Mouse (Mus musculus): Measurements from ENCODE around the gene Wrap53. TPM values are rescaled to one million over a fixed set of nuclear protein-coding genes. Genes with fewer than 3 reads are reported as not detected.
A peak's percentile ranks its signal among the peaks of the same experiment; 100 is the strongest.

Gene Wrap53
- total RNA-seq, 1 experiment from 2014 or later = 3.8 TPM

GRCm38 (mm10) chr11:69579128-69580017 is 682 bp downstream of the Wrap53 start:
- ATAC-seq (ENCODE audit: extremely low read depth, insufficient number of reproducible peaks, low FRiP score, poor library complexity, severe bottlenecking) = peak; percentile 70

DNA sequence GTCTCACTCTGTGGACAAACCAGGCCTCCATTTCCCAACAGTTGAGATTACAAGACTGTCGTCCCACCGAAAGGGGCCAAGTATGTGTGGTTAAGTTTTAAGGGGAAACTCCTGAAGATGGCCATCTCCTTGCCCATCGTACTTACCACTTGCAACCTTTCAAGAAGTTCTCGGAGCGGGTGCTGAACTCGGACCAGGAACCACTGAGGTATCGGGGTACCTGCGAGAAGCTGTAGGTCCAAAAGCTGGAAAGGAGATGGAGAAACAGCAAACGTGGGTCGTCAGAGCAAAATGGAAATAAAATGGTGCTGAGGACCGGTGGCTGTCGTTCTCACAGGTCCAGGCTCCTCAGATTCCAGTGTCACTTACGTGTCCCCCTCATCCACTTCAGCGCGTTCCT is 1.8 kb downstream of the Wrap53 start:
- no peak for ATAC-seq (ENCODE audit: extremely low read depth, insufficient number of reproducible peaks, low FRiP score, poor library complexity, severe bottlenecking)

DNA sequence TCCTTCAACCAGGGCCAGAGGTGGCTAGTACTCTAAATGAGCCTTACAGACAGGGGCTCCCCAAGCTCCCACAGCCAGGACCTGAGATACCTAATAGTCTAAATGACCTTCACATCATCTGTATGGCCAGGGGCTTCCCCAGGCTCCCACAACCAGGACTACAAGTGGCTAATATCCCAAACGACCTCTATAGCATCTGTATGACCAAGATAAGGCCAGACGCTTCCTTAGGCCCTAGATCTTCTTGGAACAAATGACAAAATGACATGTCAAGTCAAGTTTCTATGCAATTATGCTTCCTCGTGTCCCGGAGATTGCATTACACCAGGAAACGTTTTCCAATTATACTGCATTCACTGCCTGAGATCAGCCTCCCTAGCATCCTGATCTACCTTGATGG is 3.7 kb downstream of the Wrap53 start:
- ATAC-seq (ENCODE audit: extremely low read depth, insufficient number of reproducible peaks, low FRiP score, poor library complexity, severe bottlenecking) = no peak

DNA sequence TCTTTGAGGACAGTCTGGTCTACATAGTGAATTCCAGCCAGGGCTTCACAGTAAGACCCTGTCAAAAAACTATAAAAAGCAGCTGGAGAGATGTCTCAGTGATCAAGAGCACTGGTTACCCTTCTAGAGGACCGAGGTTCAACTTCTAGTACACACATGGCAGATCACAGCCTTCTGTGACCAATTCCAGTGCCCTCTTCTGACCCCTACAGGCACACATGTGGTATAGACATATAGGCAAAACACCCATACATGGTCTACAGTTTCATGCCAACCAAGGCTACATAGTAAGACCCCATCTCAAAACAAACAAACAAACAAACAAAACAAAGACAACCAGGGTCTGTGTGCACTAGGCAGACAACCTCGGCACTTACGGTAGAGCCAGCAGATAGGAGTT is 4.8 kb downstream of the Wrap53 start:
- no peak for ATAC-seq (ENCODE audit: extremely low read depth, insufficient number of reproducible peaks, low FRiP score, poor library complexity, severe bottlenecking)

DNA sequence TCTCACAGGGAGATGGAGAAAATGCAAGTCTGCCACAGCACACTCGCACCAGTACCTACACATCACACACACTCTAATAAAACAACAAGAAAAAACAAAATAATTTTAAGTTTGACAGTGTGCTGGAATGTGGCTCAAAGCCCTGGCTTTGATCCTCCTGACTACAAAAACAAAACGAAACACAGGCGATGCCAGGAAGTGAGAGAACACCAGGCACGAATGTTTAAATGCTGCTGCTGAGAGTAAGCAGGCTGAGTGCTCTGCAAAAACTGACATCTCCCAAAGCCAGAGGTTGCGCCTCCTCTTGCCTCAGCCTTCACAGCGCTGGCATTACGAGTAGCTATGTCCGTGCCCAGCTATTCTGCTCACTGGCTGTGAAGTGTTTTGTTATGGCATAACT is 14.9 kb downstream of the Wrap53 start:
- no peak for ATAC-seq (ENCODE audit: extremely low read depth, insufficient number of reproducible peaks, low FRiP score, poor library complexity, severe bottlenecking)

GRCm38 (mm10) chr11:69564391-69564790 is 15.7 kb downstream of the Wrap53 start:
- ATAC-seq (ENCODE audit: extremely low read depth, insufficient number of reproducible peaks, low FRiP score, poor library complexity, severe bottlenecking) = no peak

DNA sequence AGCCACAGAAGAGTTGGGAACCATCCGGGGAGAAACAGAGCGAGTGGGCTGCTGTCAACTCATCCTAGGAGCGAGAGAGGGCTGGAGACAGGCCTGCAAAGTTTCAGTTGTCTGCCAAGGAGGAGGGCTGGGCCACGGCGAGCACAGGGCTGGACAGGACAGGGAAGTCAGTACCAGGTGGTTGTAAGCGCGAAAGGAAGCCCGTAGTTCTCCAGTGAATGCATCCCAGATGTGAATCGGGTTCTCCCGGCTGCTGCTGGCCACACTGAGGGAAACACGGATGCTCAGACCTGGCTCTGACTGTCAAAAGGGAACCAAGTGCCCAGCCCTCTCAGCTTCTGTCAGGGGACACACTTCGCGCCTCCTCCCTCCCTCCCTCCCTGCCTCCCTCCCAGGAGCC is 16.7 kb downstream of the Wrap53 start:
- ATAC-seq (ENCODE audit: extremely low read depth, insufficient number of reproducible peaks, low FRiP score, poor library complexity, severe bottlenecking) = no peak

GRCm38 (mm10) chr11:69560896-69561854 is 18.9 kb downstream of the Wrap53 start:
- ATAC-seq (ENCODE audit: extremely low read depth, insufficient number of reproducible peaks, low FRiP score, poor library complexity, severe bottlenecking) = no peak

GRCm38 (mm10) chr11:69559851-69560765 is 19.9 kb downstream of the Wrap53 start, which contains the start of gene Efnb3:
TSS of gene Efnb3 (minus strand) at chr11:69560205.
- ATAC-seq (ENCODE audit: extremely low read depth, insufficient number of reproducible peaks, low FRiP score, poor library complexity, severe bottlenecking) = no peak

DNA sequence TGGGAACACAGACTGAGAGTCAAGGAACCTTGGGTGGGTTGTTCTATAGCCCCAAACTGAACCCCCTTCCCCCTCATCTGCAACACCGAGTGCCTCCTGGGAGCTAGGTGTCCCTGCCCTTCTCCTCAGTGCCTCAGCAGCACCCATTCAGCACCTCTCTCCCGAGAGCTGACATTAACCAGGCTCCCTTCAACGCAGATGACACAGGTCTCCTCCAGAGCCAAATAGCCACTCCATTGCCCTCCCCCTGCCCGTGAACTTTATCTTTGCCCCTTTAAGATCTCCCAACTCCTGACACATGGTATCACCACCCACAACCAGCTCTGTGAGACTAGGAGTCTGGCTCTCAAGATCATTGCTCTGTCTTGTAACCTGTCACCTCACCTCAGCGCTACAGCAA is 20.9 kb downstream of the Wrap53 start:
- no peak for ATAC-seq (ENCODE audit: extremely low read depth, insufficient number of reproducible peaks, low FRiP score, poor library complexity, severe bottlenecking)

GRCm38 (mm10) chr11:69558756-69559155 is 21.3 kb downstream of the Wrap53 start:
- no peak for ATAC-seq (ENCODE audit: extremely low read depth, insufficient number of reproducible peaks, low FRiP score, poor library complexity, severe bottlenecking)

DNA sequence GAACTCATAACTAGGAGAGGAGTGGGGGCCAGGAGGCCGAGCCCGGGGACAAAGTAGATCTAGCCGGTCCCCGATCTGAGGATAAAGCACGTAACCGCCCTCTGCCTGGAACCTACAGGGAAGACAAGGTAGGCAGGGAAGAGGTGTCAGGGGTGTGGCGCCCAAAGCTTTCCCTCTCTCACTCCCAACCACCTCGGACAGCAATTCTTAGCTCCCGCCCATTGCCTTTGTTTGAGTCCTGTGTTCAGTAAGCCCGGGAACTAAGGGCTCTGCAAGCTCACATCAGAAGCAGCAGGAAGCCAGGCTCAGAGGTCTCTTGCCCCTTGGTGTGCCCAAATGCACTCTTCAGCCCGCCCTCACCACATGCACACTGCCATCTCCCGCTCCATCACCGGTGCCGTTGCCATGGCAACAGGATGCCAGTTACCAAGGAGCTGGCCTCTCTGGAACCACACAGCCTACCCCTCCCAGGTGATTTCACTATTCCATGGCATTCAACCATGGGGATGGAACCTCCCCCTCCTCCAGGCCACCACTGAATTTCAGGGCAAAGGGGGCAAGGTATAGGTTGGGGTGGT is 22.6 kb downstream of the Wrap53 start:
- no peak for ATAC-seq (ENCODE audit: extremely low read depth, insufficient number of reproducible peaks, low FRiP score, poor library complexity, severe bottlenecking)

DNA sequence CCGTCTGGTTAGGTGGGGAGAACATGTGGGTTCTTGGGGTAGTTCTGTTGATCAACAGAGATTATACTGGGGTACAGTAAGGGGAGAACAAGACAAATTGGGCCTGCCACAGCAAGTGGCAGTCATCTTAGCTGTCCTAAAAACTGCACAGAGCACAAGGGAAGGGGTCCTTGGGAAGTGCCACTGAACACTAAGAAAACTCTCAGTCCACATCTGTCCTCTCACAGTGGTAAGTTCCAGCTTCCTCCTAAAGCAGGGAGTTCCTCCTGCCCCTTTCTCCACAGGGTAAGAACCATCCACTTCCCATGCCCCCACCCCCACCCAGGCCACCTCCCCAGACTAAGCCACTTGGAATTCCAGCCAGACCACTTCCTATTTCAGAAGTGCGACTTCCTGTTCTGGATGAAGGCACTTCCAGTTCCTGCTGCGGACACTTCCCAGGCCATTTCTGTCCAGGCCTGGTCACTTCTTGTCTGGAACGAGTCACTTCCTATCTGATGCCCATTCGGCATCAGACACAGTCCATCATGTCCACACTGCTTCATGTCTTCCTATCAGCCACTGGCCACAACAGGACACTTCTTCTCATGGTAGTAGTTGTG is 25.4 kb downstream of the Wrap53 start:
- ATAC-seq (ENCODE audit: extremely low read depth, insufficient number of reproducible peaks, low FRiP score, poor library complexity, severe bottlenecking) = no peak

DNA sequence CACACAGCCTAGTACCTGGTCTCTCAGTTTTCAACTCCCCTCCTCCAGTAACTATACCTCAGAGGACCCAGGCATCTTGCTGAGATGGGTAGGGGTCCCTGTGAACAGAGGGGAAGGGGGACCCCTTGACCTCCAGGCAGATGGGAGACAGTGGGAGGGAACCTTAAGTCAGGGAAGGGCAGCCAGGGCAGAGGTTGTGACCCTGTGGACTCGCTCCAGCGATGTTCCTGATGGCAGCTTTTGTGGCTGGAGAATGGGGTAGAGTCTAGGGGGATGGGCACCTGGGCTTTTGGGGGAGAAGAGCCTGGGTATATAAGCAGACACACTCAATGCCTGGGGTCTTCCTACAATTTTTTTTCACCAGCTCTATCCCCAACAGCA is 26.7 kb downstream of the Wrap53 start:
- no peak for ATAC-seq (ENCODE audit: extremely low read depth, insufficient number of reproducible peaks, low FRiP score, poor library complexity, severe bottlenecking)

DNA sequence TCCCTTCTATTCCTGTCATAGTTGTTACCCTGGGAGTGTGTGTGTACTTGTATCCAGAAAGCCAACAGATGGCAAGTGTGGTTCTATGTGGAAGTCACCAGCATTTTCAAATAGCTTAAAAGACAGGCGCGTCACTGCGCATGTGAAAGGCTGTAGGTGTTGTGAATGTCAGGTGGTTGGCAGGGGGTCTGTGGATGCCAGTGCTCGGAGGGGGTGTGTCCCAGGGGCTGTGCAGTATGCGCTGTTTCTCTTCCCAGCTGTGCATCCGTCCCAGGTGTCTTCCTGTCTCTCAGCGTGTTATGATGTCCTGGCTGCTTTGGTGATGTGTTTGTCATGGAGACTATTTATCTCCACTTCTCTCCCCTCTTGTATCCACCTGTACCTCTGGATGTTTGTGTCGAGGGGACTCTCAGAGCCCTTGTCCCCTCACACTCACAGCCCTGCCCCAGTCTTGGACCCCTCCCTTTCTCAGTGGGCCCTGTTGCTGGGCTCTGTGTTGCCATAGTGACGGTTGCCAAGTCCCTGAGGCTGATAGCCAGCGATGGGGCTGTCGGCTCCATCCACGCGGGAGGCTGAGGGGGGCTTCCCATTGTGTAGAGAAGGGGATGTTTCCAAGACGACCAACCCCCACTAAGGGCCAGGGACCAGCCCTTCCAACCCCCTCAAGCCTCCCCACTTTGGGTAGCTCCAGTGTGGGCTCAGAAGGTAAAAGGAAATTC is 27.3 kb downstream of the Wrap53 start:
- ATAC-seq (ENCODE audit: extremely low read depth, insufficient number of reproducible peaks, low FRiP score, poor library complexity, severe bottlenecking) = no peak

DNA sequence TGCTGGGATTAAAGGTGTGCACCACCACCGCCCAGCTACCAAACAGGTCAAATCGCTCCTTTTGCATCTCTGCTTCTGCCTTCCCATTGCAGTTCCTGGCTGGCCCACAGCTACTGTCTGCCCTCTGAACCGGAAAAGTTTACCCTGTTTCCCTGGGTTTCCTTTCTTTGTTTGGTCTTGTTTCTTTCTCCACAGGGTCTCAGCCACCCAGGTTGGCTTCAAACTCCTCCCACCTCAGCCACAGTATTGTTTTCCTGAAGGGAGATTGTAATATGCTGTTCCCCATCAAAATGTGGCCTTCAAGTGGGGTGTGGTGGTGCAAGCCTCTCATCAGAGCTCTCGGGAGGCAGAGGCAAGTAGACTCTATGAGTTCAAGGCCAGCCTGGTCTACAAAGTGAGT is 28.7 kb downstream of the Wrap53 start:
- ATAC-seq (ENCODE audit: extremely low read depth, insufficient number of reproducible peaks, low FRiP score, poor library complexity, severe bottlenecking) = no peak

GRCm38 (mm10) chr11:69549060-69549656 is 30.9 kb downstream of the Wrap53 start, which contains the start of gene Dnah2:
TSS of gene Dnah2 (minus strand) at chr11:69549110.
- no peak for ATAC-seq (ENCODE audit: extremely low read depth, insufficient number of reproducible peaks, low FRiP score, poor library complexity, severe bottlenecking)

All from neutrophil, adult 5-6 weeks (primary cell).